Mouse (Mus musculus) kidney, embryonic 16.5 days (tissue): ENCODE measurements around the gene Hs3st1. TPM values are rescaled to one million over a fixed set of nuclear protein-coding genes. Genes with fewer than 3 reads are reported as not detected.
"Not testable (repeated sequence)": the region's sequence is repeated elsewhere in the genome, so short reads cannot be mapped to it uniquely, and the experiment has no call there.

ENCODE experiments used
- ATAC-seq: fragments of 200-750 bp; cut with Nextera tagmentation; 2 replicates; pipeline ENCODE4 v1.8.0; 2017; ENCODE audit warnings: moderate TSS enrichment; ENCODE audit not compliant: low FRiP score, low TSS enrichment
- H3K27ac ChIP-seq: fragments of 300-500 bp; sonication (generic); 2 replicates; pipeline ENCODE4 v1.5.1; 2014; ENCODE audit warnings: low read length
- H3K27me3 ChIP-seq: fragments of 300-500 bp; sonication (generic); 2 replicates; pipeline ENCODE4 v1.6.1; 2014; ENCODE audit warnings: low read length, control low read depth, mixed read lengths; ENCODE audit not compliant: insufficient read depth
- H3K36me3 ChIP-seq: fragments of 300-500 bp; sonication (generic); 2 replicates; pipeline ENCODE4 v1.6.1; 2014; ENCODE audit warnings: low read length, control low read depth, mixed read lengths; ENCODE audit not compliant: insufficient read depth
- H3K4me1 ChIP-seq: fragments of 300-500 bp; sonication (generic); 2 replicates; pipeline ENCODE4 v1.6.1; 2014; ENCODE audit warnings: low read length, control low read depth, mixed read lengths; ENCODE audit not compliant: insufficient read depth
- H3K4me2 ChIP-seq: fragments of 300-500 bp; sonication (generic); replicated peaks from 2 replicates; pipeline ENCODE4 v1.6.1; 2014; ENCODE audit warnings: low read depth, low read length
- H3K4me3 ChIP-seq: fragments of 300-500 bp; sonication (generic); 2 replicates; pipeline ENCODE4 v1.5.1; 2014; ENCODE audit warnings: mild to moderate bottlenecking, low read length
- H3K9ac ChIP-seq: fragments of 300-500 bp; sonication (generic); replicated peaks from 2 replicates; pipeline ENCODE4 v1.6.1; 2014; ENCODE audit warnings: low read length
- H3K9me3 ChIP-seq: fragments of 300-500 bp; sonication (generic); 2 replicates; pipeline ENCODE4 v1.6.1; 2016; ENCODE audit warnings: low read length, control low read depth
- WGBS: fragments of 180-500 bp; shearing (Covaris S2); extraction: QIAGEN DNeasy Blood & Tissue Kit; methylation state at CpG from one replicate; pipeline ENCODE4 v1.1.7; 2014; 5-methylcytosine and 5-hydroxymethylcytosine counted together
- polyA plus RNA-seq: library from polyadenylated mRNA; unstranded; fragments of >200 nt; fragmentation: Nextera tagmentation; extraction: Ambion mirVana; gene quantifications from 2 replicates; pipeline ENCODE4 v1.2.1, GENCODE M21; 2015

Hs3st1 gene
- polyA plus RNA-seq: 4.9 and 6.1 TPM in 2 replicates

DNA sequence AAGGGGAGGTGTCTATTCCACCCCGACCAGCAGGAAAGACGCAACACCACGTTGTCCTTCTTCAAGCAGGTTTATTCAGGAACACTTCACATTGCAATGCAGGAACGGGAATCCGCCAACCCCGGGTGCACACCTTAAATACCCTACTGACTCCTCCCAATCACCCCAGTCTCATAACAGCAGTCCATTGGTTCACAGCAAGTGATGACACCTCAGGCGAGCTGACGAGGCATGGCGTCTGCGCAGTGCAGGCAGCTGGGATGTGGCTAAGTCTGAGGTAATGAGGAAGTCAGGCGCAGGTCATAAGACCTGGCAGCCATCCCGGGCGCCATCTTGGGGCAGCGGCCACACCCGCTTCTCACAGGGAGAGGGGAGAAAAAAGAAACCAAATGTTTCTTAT is at the start of gene Hs3st1:
Hs3st1 (minus strand) TSS at position 101 of the 400 bp plus-strand sequence.
- H3K4me3 ChIP-seq, H3K27ac ChIP-seq, ATAC-seq, H3K4me2 ChIP-seq, H3K36me3 ChIP-seq, H3K9me3 ChIP-seq, H3K9ac ChIP-seq, H3K27me3 ChIP-seq, H3K4me1 ChIP-seq: not testable (repeated sequence)
- 84% methylated on average over 15 of the region's 15 CpGs for WGBS

DNA sequence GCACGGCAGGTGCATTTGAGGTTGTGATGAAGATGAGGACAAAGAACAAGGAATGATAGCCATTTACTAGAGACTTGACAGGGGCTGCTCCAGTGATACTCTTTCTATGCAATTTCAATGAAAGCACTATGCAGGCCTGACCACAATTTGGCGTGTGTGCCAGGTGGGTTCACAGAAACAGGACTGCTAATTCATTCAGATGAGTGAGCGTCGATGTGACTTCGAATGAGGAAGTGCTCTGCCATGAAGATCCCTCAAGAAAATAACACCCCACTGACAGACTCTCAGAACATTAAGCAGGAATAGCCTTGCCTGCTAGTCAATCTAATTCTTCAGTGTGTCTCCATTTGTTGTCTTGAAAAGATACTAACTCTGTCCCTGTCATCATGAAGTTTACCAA is 49.4 kb upstream of the Hs3st1 start:
- no peak for ATAC-seq
- H3K9ac ChIP-seq: no peak overlapping the region
- no peaks in the 10 kb centered on the region for H3K9me3 ChIP-seq
- H3K36me3 ChIP-seq: no peaks in the 10 kb centered on the region
- 0 out of 2 replicates have a peak, but pooled peaks cover 2% of the 10 kb centered on the region for H3K27me3 ChIP-seq
- 95% methylated on average over 5 of the region's 5 CpGs for WGBS
- no peak overlapping the region for H3K27ac ChIP-seq
- no peak overlapping the region for H3K4me2 ChIP-seq
- H3K4me3 ChIP-seq: no peak overlapping the region
- H3K4me1 ChIP-seq: no peaks in the 10 kb centered on the region

DNA sequence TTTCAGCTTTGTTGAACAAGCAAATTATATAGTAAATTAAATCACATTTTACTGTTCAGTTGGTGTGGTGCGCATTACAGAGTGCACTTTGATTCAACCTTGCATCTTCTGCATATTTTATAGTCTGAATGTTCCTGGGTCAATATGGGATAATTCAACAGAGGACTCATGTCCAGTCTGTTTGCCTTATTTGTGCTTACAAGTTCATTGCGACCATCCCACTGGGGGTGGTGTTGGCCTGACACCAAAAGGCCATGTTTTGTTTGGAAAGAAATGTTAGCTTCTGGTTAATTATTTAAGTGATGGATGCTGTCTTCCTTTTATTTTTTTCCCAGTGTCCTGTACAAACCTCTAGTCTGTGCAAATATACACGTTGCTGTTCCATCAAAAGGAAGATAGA is 48.7 kb upstream of the Hs3st1 start:
- H3K4me1 ChIP-seq: no peaks in the 10 kb centered on the region
- no peak overlapping the region for H3K9ac ChIP-seq
- 0 out of 2 replicates have a peak, but pooled peaks cover 2% of the 10 kb centered on the region for H3K27me3 ChIP-seq
- 41% methylated on average over 3 of the region's 3 CpGs for WGBS
- H3K27ac ChIP-seq: no peak overlapping the region
- peak; percentile 65; the same call in 1 of the 2 replicates for ATAC-seq
- no peaks in the 10 kb centered on the region for H3K36me3 ChIP-seq
- H3K4me3 ChIP-seq: no peak overlapping the region
- no peak overlapping the region for H3K4me2 ChIP-seq
- H3K9me3 ChIP-seq: no peaks in the 10 kb centered on the region

DNA sequence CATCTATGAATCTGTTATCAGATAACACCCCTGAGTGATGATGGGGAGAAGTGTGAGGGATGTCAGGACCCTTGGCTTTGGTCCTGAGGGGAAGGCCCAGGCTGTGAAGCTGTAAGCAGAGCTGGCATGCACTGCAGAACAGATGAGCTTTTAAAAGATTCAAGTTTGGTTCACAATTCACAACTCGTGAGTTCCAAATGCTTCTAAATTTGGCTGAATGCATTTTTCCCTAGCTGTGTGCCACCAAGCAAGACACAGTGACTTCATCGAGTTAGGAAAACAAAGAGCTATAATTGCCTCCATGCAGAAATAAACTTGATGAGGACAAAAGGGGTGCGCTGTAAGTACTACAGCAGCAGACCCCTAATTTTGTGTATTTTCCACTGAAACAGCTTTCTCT is 48.2 kb upstream of the Hs3st1 start:
- H3K9me3 ChIP-seq: no peaks in the 10 kb centered on the region
- no peak for ATAC-seq
- no peak overlapping the region for H3K9ac ChIP-seq
- H3K4me3 ChIP-seq: no peak overlapping the region
- H3K4me2 ChIP-seq: no peak overlapping the region
- WGBS: 60% methylated on average over 3 of the region's 3 CpGs
- H3K27me3 ChIP-seq: 0 out of 2 replicates have a peak, but pooled peaks cover 2% of the 10 kb centered on the region
- no peak overlapping the region for H3K27ac ChIP-seq
- no peaks in the 10 kb centered on the region for H3K36me3 ChIP-seq
- H3K4me1 ChIP-seq: no peaks in the 10 kb centered on the region

DNA sequence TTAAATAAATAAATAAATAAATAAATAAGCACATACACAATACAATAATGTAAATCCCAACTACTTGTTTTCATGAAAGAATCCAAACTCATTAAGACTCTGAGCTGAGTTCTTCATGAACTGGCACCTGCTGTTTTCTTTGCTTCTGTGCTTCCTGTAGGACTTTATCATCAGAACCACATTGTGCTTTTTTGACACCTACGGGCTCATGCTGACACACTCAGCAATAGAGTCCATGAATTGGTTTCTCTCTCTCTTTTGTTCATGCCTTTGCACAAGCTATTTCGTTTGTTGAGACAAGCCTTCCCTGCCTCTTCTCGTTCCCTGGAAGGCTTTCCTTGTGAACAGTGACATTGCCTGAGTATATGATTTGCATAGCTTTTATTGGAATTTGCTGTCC is 46.8 kb upstream of the Hs3st1 start:
- H3K9ac ChIP-seq: no peak overlapping the region
- no peaks in the 10 kb centered on the region for H3K36me3 ChIP-seq
- WGBS: 79% methylated on average over 3 of the region's 3 CpGs
- H3K4me3 ChIP-seq: no peak overlapping the region
- no peaks in the 10 kb centered on the region for H3K4me1 ChIP-seq
- H3K4me2 ChIP-seq: no peak overlapping the region
- no peaks in the 10 kb centered on the region for H3K9me3 ChIP-seq
- H3K27me3 ChIP-seq: 0 out of 2 replicates have a peak, but pooled peaks cover 2% of the 10 kb centered on the region
- ATAC-seq: no peak
- no peak overlapping the region for H3K27ac ChIP-seq

DNA sequence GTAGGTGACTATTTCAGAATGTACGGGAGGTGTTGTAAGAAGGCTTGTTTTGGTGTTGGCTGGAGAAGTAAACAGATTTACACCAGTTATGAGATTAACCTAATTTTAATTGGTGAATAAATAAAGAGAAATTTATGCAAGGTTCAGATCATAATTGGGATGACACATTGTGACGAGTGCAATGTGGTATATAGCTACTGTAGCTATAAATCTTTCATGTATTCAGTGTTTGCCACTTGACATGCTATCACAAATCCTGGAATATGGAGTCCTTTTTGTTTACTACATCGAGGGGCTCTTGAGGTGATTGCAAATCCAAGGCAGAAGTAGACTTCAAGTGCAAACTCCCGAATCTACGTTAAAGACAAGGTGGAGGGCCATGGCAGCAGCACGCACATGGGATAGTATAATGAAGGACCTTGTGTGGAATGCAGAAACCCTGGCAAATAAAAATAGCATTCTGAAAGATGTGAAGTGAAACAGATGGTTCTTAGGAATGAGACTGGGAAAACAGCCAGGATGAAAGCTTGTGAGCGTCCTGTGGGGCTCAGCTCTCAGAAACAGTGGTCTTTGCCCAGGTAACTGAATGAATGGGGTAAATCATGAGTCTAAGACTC is 21.9 kb upstream of the Hs3st1 start:
- ATAC-seq: peak; percentile 65; the same call in 1 of the 2 replicates
- no peaks in the 10 kb centered on the region for H3K9me3 ChIP-seq
- no peak overlapping the region for H3K9ac ChIP-seq
- 65% methylated on average over 7 of the region's 7 CpGs for WGBS
- no peaks in the 10 kb centered on the region for H3K27me3 ChIP-seq
- H3K4me3 ChIP-seq: no peak overlapping the region
- no peaks in the 10 kb centered on the region for H3K36me3 ChIP-seq
- H3K4me1 ChIP-seq: no peaks in the 10 kb centered on the region
- no peak overlapping the region for H3K27ac ChIP-seq
- no peak overlapping the region for H3K4me2 ChIP-seq

DNA sequence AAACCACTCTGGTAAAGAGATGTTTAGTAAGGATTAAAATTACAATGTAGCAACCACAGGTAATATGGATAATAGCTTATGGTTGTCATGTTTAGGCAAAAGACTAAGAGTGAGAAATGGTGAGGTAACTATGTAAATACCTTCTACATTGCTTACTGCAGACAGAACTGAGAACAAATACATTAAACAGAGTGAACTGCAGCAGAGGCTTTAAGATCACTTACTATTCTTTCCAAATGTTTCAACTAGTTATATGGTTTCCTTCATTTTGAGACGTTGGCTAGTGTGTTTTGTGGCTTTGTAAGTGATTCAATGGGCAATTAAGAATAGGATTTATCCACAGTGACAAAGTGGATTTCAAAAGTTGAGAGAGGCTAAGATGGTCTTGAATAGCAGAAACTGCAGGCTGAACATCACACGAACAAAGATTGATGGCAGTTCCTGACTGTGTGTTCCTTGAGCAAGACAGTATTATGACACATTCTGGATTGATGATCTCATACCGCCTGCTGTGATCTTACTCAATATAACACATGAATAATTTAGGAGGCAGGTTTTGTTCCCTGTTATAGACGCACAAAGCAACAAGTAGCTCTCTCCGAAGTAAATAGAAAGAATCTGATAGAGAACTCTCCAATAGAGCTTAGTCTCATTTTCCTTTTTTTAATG is 16.5 kb upstream of the Hs3st1 start:
- no peaks in the 10 kb centered on the region for H3K9me3 ChIP-seq
- WGBS: 69% methylated on average over 5 of the region's 5 CpGs
- no peak overlapping the region for H3K4me3 ChIP-seq
- no peak overlapping the region for H3K27ac ChIP-seq
- H3K4me1 ChIP-seq: no peaks in the 10 kb centered on the region
- H3K4me2 ChIP-seq: no peak overlapping the region
- H3K9ac ChIP-seq: no peak overlapping the region
- no peaks in the 10 kb centered on the region for H3K36me3 ChIP-seq
- no peak for ATAC-seq
- no peaks in the 10 kb centered on the region for H3K27me3 ChIP-seq

DNA sequence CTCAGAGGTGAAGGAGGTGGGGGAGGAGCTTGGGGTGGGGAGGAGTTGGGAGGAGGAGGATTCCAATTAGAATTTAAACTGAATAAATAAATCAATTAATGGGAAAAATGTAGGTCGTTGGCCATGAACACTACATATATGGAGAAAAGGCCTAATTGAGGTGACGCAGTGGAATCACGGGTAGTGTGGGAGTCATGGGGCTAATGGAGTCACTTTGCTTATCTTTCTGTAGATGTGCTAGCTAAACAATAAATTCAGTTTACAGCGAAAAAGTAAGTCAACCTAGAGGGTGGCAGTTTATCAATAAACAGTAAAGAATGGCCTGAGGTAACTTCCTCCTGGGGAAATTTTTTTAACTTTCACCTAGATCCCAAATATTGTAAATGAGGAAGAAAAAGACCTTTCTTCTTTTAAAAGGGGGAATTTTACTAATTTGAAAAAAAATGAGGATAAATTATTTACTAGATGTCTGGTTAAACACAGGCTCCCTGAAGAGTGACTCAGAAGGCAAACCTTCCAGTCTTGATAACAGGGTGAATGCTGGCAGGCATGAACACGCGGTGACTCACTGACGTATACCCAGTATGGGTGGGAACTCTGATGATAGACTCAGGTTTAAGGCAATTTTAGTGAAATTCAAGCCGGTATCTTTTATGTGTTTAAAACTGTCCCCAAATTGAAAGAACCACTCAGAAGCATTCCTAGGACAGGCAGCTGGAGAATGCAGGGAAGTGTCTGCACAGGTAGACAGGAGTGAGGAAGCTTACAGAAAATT is 6.6 kb upstream of the Hs3st1 start:
- H3K4me2 ChIP-seq: no peak overlapping the region
- no peak overlapping the region for H3K9ac ChIP-seq
- WGBS: 60% methylated on average over 8 of the region's 8 CpGs
- H3K4me3 ChIP-seq: no peak overlapping the region
- H3K4me1 ChIP-seq: no peaks in the 10 kb centered on the region
- H3K27me3 ChIP-seq: no peaks in the 10 kb centered on the region
- H3K27ac ChIP-seq: no peak overlapping the region
- ATAC-seq: no peak
- no peaks in the 10 kb centered on the region for H3K9me3 ChIP-seq
- H3K36me3 ChIP-seq: no peaks in the 10 kb centered on the region

DNA sequence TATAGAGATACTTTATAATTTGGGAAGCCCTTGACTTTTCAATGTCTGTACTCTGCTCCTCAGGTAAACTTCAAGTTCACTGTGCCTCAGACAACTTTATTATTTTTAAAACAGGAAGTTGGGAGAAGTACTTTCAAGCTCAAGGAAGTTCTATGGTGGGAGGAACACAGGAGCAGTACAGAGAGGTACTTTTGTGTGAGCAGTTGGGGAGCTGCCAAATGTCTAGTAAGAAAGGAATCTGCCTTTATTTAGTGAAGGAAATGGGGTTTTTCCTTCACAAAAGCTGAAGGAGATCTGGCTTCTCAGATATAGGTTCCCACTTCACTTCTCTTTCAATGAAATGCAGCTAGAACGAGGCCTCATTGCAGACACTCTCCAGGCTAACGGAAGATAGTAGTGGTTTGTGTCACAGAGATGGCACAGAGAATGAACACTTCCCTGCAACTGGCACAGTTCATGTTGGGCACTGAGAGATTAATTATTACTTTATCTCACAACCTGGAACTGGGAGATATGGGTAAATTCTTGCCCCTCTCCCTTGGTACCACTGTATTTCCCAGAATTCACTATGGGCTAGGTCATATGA is 3.7 kb upstream of the Hs3st1 start:
- no peaks in the 10 kb centered on the region for H3K36me3 ChIP-seq
- no peak overlapping the region for H3K9ac ChIP-seq
- ATAC-seq: no peak
- H3K4me1 ChIP-seq: no peaks in the 10 kb centered on the region
- 73% methylated on average over 2 of the region's 2 CpGs for WGBS
- H3K4me3 ChIP-seq: no peak overlapping the region
- no peak overlapping the region for H3K4me2 ChIP-seq
- H3K27me3 ChIP-seq: no peaks in the 10 kb centered on the region
- no peaks in the 10 kb centered on the region for H3K9me3 ChIP-seq
- H3K27ac ChIP-seq: no peak overlapping the region
